Mouse (Mus musculus) liver, adult 2 months (tissue): Measurements from ENCODE around the gene Nup62.

ENCODE experiments used
- CTCF ChIP-seq: fragments of 200-500 bp; IDR thresholded peaks from 2 replicates; pipeline ENCODE4 v1.5.1; 2011; ENCODE audit warnings: low read depth, low read length, control low read depth
- POLR2A ChIP-seq: fragments of 200-500 bp; IDR thresholded peaks from 2 replicates; pipeline ENCODE4 v1.6.1; 2011; ENCODE audit warnings: low read length, control low read depth; ENCODE audit not compliant: insufficient read depth; ENCODE audit errors: extremely low read depth

- TF ChIP-seq CTCF = no peak
- TF ChIP-seq POLR2A = no peak
Observed at GRCm38 (mm10) chr7:44853065-44853464, 37.2 kb downstream of the Nup62 start.
